Mouse (Mus musculus) heart, adult 2 months (tissue): ENCODE results near the gene Dnmt3b.

Source experiments
- CTCF ChIP-seq: fragments of 200-600 bp; IDR thresholded peaks from 2 replicates; pipeline ENCODE4 v1.8.1; 2022; ENCODE audit warnings: antibody characterized with exemption, mild to moderate bottlenecking, moderate library complexity
- POLR2A ChIP-seq: fragments of 200-500 bp; IDR thresholded peaks from 2 replicates; pipeline ENCODE4 v1.6.1; 2011; ENCODE audit warnings: mild to moderate bottlenecking, low read depth, low read length, control low read depth; ENCODE audit not compliant: insufficient read depth

GRCm38 (mm10) chr2:153696352-153696751 is 47.1 kb downstream of the Dnmt3b start, which contains the start of gene Dnmt3c:
- TF ChIP-seq CTCF = no peak
- no peak for TF ChIP-seq POLR2A
